Mouse (Mus musculus): Measurements from ENCODE around the gene Btbd11.

Gene Btbd11

DNA sequence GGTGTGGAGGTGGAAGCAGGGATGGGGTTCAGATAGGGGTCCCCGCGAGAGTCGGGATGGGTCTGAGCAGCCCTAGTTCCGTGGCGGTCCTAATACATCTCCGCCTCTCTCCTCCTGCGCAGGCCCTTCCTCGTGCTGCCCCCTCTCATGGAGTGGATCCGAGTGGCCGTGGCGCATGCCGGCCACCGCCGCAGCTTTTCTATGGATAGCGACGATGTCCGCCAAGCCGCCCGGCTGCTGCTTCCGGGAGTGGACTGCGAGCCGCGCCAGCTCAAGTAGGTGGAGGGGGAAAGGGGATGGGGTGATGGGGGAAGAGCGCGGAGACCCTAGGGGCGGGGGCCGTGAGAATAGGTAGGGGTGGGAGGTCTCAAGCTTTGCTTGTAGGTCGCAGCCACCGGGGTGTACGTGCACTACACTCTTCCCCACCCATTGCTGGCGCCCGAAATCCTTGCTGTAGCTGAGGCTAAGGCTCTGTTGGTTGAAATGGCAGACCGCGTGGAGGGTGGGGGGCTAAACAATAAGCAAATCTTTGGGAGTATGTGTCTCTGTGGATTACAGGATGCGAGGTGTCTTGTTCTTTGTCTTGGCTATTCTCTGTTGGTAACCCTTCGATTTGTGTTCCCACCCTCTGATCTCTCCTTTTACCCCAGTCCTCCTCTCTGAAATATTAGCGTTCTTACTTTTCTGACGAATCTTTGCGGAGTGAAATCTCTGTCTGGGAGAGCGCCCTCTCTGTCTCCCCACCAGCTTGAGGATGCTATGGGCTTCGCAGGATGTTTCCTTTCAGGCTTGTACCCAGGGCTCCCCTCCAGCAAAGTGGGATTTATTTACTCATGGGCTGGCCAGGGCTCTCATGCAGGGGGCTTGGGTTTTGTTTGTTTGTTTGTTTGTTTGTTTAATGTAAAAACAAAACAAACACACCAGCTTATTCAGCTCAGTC, 212.3 kb downstream of the Btbd11 start:
- DNase-seq = no peak

DNA sequence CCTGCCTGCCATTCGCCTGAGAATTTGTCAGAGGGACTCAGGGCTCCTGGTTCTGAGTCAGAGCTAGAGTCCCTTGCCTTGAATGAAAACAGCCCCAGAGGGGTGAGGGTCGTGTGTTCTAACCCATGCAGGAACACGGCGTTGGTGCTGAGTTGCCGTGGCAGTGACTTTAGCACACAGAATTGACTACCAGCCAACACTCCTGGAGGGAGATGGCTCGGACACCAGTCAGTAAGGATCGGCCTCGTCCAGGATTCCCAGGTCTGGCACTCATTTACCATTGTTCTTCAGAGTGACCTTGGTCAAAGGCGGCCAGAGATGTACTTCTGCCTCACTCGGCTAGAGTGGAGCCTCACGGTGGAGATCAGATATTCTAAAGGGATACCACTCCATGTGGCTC, 215.9 kb downstream of the Btbd11 start:
- DNase-seq = no peak

DNA sequence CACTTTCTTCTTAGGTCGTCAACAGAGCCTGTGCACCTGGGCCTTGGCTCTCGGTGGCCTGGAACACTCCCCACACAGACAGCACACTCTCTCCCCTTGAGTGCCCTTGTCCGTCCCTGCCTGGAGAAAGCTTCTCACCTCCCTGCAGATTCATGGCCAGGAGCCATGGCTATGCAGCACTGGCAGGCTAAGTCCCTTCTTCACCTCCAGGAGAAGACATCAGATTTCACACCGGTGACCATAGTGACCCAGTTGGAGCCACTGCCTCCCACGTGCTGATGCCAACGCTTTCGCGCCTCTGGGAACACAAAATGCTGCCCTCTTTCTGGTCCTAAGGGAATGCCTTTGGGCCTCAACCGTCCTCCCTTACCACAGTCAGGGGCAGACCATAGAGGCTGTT, 217.9 kb downstream of the Btbd11 start:
- DNase-seq = peak; percentile 23

DNA sequence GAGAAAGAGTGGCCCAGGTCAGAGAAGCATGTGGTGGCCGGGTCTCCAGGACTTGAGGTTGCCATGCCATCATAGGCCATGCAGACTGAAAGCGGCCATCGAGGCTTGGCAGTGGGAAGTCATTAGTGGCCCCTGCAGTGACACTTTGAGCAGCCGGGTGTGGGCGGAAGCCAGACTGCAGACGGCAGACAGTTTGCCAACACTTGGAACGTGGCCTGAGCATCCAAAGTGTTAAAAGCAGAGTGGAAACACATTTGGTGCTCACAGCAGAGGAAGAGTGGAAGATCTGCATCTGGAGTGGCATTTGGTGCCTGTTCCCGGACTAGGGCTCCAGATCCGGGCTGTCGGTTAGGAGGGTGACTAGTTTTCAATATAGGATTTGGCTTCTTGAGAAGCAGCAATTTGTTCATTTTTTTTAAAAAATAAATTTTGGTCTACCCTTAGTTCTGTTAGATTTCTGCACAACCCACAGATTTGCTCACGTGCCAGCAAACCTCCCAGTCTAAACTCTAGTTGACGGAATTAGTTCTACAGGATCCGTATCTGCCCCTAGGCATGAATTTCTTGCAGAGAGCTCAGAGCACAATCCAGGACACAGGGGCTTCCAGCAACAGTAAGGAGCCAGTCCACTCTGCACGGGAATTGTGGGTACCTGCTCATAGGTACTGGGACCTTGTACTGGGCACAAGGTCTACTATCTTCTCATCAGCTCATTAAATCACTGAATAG, 222.1 kb downstream of the Btbd11 start:
- DNase-seq = peak; percentile 22

DNA sequence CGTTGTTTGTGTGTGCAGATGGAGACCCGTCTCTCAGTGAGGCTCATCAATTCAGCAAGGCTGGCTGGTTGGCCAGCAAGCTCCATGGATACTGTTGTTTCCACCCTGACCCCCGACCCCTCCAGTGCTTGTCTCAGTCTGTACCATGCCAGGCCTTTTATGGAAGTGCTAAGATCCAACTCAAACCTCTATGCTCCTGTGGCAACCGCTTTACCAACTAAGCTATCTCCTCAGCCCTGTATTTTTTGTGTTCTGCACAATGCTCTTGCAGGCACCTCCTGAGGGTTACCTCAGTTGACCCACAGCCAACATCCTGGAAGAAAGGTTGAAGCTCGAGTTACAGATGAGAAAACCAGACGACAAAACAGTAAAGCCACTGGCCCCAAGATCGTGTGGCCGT, 230.5 kb downstream of the Btbd11 start:
- DNase-seq = no peak

DNA sequence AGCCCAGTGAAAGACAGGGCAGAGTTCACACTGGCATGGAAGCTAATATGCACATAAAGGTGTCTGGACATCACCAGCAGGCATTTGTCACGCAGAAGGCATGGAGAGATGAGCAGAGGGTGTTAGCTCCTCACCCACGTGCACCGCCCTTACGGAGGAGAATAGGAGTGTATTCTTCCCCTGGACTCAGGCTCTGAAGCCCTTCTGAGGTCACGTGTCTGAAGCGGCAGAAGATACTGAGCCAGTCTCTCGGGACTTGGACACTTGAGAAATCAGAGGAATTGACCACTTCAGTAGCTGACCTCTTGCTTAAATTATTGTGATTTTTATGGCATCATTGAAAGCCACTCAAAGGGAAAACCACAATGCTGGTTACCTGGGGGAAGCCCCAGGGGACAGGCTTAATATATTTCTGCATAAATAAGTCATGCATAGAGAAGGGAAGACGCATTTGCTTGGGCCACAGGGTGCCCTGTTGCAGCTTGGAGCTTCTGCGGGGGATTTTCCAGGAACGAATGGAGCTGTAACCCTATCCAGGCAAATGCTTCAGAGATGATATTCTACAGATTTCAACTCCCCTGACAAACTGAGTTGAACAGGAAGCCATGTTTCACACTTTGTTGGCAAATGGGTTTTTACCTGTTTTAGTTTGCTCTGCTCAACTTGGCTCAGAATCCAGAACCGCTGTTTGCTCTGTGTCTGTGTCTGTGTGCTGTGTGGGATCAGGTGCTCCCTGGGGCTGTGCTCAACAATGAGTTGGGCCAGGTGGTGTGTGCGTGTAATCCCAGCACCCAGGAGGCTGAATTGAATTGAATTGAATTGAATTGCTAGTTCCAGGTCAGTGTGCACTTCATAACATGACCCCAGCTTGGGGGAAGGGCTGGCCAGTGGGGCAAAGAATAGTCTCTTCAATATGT, 231.1 kb downstream of the Btbd11 start:
- DNase-seq = no peak

DNA sequence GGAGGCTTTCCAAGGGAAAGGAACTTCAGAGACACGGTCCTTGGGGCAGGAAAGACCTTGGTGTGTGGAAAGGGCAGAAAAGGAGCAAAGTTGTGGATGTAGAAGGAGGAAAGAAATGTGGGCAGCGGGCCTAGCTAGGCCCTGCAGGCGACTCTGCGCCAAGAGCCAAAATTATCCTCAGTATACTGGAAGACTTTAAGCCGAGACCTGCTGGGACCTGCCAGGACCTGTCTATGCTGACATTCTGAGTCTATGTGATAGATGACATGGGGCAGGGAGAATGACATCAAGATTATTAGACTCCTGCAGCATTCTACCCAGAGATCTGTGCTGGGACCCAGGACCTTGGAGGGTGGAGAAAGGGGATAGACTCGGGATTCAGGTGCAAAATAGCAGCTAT, 234.5 kb downstream of the Btbd11 start:
- DNase-seq = no peak

DNA sequence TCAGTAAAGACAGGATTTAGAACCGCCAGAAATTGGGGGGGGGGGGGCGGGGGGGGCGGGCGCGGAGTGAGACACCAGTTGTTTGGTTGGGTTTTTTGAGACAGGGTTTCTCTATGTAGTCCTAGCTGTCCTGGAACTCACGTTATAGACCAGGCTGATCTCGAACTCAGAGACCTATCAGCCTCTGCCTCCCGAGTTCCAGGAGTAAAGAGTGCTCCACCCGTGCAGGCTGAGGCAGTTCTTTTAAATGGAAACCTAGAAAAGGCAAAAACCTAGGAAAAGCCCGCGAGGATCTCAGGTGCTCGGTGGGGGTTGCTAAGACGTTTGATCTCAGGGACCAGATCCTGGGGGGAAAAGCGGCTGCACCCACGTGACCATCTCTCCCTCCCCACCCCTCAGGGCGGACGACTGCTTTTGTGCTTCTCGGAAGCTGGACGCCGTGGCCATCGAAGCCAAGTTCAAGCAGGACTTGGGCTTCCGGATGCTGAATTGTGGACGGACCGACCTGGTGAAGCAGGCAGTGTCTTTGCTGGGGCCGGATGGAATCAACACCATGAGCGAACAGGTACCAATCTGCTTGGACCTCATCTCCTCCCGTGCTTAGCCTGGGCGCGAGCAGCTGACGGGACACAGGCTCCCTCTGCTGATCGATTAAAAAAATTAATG, 238.0 kb downstream of the Btbd11 start:
- peak; percentile 64 for DNase-seq

DNA sequence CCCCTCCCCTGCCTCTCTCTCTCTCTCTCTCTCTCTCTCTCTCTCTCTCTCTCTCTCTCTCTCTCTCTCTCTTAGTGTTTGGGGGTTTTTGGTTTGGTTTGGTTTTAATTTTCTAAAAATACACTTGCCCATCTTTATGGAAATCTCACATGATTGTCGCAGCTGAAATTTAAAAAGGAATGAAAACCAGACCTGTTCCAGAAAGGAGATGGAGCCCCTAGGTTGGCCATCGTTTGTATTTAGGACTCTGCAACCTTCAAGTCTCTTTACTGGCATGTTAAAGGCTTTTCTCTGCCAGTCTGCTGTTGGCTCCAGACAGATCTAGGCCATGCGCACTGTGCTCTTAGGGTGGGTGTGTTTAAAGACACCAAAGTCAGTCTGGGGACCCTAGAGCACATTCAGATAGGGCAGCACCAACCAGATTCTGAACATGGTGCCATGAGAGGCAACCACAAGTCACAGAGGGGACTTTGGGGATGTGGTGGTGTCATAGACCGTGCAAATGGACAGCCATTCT, 238.6 kb downstream of the Btbd11 start:
- DNase-seq = peak; percentile 15

DNA sequence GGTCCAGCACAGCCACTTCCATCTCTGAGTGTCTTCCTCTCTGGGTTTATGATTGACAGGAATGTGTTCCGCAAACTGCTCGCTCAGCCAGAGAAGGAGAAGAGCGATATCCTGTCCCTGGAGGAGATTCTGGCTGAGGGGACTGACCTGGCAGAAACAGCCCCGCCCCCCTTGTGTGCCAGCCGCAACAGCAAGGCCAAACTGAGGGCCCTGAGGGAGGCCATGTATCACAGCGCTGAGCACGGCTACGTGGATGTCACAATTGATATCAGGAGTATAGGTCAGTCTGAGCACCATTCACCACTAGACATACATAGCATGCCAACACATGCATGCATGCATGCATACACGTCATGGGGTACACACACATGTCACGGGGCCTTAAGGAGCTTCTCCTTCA, 245.4 kb downstream of the Btbd11 start:
- no peak for DNase-seq

DNA sequence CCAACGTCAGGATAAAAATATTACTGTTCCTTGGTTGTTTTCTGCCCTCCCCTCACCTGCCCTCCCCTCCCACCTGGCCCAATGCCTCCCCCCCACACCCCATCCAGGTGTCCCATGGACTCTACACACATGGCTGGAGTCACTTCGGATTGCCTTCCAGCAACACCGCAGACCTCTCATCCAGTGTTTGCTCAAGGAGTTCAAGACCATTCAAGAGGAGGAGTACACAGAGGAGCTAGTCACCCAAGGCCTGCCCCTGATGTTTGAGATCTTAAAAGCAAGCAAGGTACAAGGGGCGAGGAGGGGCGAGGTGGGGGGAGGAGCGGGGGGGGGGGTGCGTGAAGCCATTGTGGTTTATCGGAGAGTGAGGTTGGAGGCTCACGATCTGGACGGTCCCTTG, 247.0 kb downstream of the Btbd11 start:
- no peak for DNase-seq

DNA sequence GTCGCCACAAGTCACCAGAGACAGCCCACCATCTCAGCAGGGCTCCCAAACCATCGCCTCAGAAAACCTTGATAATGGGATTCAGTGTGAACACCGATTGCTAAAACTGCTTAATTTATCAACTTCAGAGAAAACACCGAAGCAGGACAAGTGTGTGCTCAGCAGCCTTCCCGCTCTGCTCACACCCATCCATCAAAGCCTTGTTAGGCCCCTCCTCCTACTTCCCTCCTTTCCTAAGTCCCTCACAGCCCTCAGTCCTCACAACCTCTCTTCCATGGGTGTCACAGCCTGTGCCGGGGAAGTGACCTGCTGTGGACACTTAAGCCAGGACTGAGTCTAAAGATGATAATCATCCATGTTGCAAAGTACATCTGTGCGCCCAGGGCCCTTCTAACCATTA, 251.0 kb downstream of the Btbd11 start:
- DNase-seq = no peak

DNA sequence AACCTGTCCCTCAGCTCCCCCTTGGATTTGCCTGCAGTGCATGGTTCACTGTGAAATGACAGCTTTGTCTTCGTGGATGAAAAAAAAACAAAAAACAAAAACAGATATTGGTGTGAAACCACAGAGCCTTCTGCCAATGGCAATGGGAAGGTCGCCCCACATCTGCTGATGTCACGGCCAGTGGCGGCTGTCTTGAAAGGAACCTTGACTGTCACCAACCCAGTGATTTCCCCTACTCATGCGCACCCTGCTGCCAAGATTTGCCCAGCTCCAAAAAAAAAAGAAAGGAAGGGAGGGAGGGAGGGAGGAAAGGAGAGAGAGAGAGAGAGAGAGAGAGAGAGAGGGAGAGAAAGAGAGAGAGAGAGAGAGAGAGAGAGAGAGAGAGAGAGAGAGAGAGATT, 251.5 kb downstream of the Btbd11 start:
- no peak for DNase-seq

DNA sequence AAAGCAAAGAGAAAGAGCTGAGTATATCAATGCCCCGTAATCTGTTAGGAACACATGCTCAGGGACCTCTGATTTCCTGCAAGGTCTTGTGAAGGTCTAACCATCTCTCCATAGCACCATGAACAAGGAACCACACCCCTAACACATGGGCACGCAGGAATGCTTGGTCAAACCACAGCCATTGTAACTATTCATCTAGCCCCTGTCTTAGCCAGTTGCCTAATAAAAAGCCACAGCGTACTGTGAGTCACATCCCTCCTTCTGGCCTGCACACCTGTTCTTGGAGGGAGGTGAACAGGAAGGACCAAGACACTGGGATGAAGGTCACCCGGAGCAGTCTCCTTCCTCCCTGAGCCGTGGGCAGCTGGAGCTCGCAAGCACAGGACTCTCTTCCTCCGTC, 253.0 kb downstream of the Btbd11 start:
- no peak for DNase-seq

DNA sequence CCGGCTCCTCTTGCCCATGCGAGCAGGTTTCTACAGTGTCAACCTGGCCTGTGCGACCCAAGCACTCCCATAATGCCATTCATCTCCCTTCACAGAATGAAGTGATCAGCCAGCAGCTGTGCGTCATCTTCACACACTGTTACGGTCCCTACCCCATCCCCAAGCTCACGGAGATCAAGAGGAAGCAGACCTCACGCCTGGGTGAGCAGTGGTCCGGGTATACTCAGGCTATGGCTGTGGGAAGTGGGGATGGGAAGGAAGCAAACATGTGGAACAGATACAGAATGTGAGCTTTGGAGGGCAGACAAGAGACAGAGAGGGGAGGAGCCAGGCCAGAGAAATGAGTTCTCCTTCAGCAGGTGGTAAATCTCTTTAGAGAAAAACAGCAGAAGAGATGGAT, 253.8 kb downstream of the Btbd11 start:
- DNase-seq = no peak

DNA sequence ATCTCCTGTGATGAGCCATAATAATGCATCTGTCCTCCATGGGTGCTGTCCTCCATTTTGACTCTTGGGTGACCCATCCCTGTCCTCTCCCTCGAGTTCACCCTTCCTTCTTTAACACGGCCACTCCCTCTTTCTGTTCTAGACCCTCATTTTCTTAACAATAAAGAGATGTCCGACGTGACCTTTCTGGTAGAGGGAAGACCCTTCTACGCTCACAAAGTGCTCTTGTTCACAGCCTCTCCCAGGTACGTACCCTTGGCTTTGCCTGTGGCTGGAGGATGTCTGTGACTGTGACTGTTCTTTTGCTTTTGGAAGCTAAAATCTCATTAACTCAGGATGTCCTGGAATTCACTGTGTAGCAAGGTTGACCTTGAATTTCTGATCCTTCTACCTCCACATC, 258.7 kb downstream of the Btbd11 start:
- no peak for DNase-seq

DNA sequence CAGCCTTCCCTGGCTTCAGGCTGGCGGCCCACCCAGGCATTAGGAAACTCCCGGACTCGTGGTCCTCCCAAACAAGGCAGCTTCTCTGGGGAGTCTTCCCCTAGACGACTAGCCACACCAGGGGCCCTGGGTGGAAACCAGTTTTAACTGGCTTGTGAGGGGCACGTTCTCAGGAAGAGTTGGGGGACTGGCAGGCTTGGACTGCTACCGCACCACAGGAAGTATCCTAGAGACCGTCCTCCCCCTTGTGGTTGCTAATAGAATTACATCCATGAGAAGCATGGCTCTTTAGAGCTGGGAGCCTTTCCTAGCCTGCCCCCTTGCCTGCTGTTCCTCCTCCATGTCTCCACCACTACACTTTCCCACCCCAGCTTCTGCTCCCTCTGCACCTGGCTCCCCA, 265.1 kb downstream of the Btbd11 start:
- DNase-seq = peak; percentile 50

DNA sequence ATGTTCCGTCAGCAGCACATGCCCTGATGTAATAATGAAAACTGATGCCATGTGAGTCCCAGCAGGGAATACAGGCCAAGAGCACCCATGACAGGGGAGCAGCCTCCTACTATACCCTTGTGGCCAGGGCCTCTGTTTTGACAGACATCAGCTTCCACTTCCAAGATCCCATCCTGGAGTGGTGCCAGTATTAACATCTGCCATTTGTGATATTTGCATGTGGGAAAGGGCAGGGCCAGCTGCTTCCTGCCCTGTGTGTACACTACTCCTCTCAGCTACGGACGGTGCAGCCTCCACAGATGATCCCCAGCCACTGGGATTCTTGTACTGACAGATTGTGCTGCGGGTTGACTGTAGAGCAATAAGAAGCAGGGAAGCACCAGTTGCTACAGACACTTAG, 269.3 kb downstream of the Btbd11 start:
- DNase-seq = no peak

DNA sequence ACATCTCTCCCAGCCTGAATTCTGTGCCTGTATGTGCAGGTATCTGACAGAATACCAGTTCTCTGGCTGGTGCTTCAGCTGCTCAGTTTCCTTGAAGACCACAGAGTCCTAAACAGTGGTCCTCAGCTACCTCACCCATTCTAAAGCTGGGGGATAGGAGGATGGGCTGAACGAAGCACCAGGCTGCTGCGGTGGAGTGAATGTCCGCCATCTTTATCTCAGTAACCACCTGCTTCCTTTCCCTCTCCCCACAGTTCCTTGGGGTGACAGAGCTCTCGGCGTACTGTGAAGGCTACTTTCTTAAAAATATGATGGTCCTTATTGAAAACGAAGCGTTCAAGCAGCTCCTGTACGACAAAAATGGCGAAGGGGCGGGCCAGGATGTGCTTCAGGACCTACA, 271.3 kb downstream of the Btbd11 start:
- DNase-seq = no peak

DNA sequence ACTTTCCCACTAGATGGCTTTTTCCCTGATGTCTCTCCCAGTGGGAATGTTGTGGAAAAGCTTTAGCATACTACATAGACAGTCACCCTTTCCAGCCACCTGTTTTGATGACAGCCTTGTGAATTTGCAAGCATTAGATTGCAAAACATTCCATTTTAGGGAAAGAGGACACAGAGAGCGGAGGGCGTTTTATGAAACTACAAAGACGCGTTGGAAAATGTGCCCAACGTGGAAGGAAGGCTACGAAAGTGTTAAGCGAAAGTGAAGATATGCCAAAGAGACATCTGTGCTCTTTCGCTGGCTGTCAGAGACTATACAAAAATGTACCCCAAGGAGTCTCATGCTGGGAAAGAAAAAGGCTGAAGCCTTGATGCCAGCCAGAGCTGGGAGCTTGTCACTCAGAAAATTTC, 286.9 kb downstream of the Btbd11 start:
- no peak for DNase-seq

DNA sequence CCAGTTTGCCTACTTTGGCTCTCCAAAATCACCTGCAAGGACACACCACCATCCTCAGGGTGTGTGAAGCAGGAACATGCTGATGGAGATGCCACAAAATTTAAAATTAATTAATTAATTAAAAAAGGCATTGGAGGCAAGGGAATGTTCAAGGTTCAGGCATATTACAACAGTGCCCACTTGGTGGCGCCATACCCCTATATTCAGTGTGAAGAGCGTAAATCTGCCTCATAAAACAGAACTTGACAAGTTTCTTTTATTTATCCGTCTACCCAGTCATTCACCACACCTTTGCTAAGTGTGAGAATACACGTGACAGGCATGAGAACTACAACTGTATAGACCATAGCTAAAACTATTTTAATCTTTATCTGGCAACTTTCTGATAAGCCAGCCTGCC, 292.0 kb downstream of the Btbd11 start:
- DNase-seq = peak; percentile 35

DNA sequence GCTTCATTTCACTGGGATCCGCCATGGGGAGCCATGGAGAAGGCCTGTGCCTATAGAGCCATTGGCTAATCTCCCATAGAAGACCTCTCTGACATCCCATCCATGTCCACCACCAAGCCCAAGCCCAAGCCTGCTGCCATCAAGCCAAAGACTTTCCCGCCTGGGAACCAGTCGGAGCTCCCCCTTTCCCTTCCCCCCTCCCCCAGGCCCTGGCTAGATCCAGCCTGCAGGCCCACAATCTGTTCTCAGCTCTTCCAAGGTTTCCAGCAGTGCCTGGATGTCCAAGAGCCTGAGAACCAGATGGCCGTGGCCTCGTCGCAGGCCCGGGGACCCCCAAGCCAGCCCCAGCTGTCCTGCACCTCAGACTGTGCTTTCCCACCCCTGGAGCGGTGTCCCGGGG, 295.8 kb downstream of the Btbd11 start:
- DNase-seq = no peak

Measured in cerebellum, adult 8-10 months (tissue).